Mouse (Mus musculus) intestine, embryonic 16.5 days (tissue): ENCODE results near the gene Exoc1. TPM values are rescaled to one million over a fixed set of nuclear protein-coding genes. Genes with fewer than 3 reads are reported as not detected.

ENCODE experiments used
- polyA plus RNA-seq: library from polyadenylated mRNA; unstranded; fragments of >200 nt; fragmentation: Nextera tagmentation; extraction: Ambion mirVana; gene quantifications from 2 replicates; pipeline ENCODE4 v1.2.1, GENCODE M21; 2015

Gene Exoc1
- polyA plus RNA-seq, 1 experiment from 2014 or later = 27.8 TPM

Other genes starting within 250 kb of the Exoc1 start
- gene Clock, start 224.5 kb upstream of the Exoc1 start, polyA plus RNA-seq = 10.5 and 10.9 TPM in 2 replicates
- not detected in 2 replicates for gene Pdcl2, start 198.2 kb upstream of the Exoc1 start, polyA plus RNA-seq
- 0.27 and 0.34 TPM in 2 replicates for gene Nmu, start 165.5 kb upstream of the Exoc1 start, polyA plus RNA-seq
- gene Gm7271, start 45.3 kb upstream of the Exoc1 start, polyA plus RNA-seq = not detected in 2 replicates
- 3.9 and 4.8 TPM in 2 replicates for gene Cep135, start 59.4 kb downstream of the Exoc1 start, polyA plus RNA-seq
- gene C530008M17Rik, start 127.2 kb downstream of the Exoc1 start, polyA plus RNA-seq = 10.6 and 11.1 TPM in 2 replicates